Mouse (Mus musculus): ENCODE results near the gene Serpina3i. TPM values are rescaled to one million over a fixed set of nuclear protein-coding genes. Genes with fewer than 3 reads are reported as not detected.

The Serpina3i gene
- polyA plus RNA-seq, 1 experiment from 2014 or later: 0.18 TPM

GRCm38 (mm10) chr12:104305991-104306390 lies 43.1 kb downstream of the Serpina3i start:
- H3K27ac ChIP-seq (replicated peaks): no peak overlapping the region
- H3K9me3 ChIP-seq: 0 out of 2 replicates have a peak, but pooled peaks cover 3% of the 10 kb centered on the region
- no peaks in the 10 kb centered on the region for H3K4me1 ChIP-seq
- H3K4me3 ChIP-seq: no peak overlapping the region
- WGBS: 87% methylated on average over 4 of the region's 4 CpGs
- no peaks in the 10 kb centered on the region for H3K27me3 ChIP-seq
- ATAC-seq (ENCODE audit: low FRiP score, low read depth): no peak
- H3K36me3 ChIP-seq: no peaks in the 10 kb centered on the region
- H3K9ac ChIP-seq (replicated peaks): no peak overlapping the region
- H3K4me2 ChIP-seq (replicated peaks): no peak overlapping the region

GRCm38 (mm10) chr12:104314253-104314652 lies 51.3 kb downstream of the Serpina3i start, which contains the start of gene Serpina3j:
Gene Serpina3j (plus strand): TSS chr12:104314553.
- Histone ChIP-seq H3K4me1 (no peaks in the 10 kb centered on the region), H3K9me3 (0 out of 2 replicates have a peak, but pooled peaks cover 3% of the 10 kb centered on the region), H3K27me3 (no peaks in the 10 kb centered on the region), H3K4me2 (replicated peaks) (no peak within 1 kb of the TSS), H3K27ac (replicated peaks) (no peak within 1 kb of the TSS), H3K9ac (replicated peaks) (no peak within 1 kb of the TSS), H3K4me3 (no peak within 1 kb of the TSS), H3K36me3 (no peaks in the 10 kb centered on the region)
- 88% methylated on average over 1 of the region's 1 CpGs for WGBS
- ATAC-seq (ENCODE audit: low FRiP score, low read depth): no peak

Other genes with a start within 250 kb of the Serpina3i start
- gene Serpina9, start 249.4 kb upstream of the Serpina3i start, polyA plus RNA-seq (2016; fragmentation: Nextera tagmentation; extraction: Ambion mirVana): 0.05 TPM in 1 of 2 replicates, not detected in the other
- gene Serpina12, start 218.7 kb upstream of the Serpina3i start, polyA plus RNA-seq (2016; fragmentation: Nextera tagmentation; extraction: Ambion mirVana): not detected in 2 replicates
- gene Serpina5, start 162.0 kb upstream of the Serpina3i start, polyA plus RNA-seq (2016; fragmentation: Nextera tagmentation; extraction: Ambion mirVana): not detected in 2 replicates
- gene Serpina3a, start 150.4 kb upstream of the Serpina3i start, polyA plus RNA-seq (2016; fragmentation: Nextera tagmentation; extraction: Ambion mirVana): not detected in 2 replicates
- gene Serpina3b, start 135.1 kb upstream of the Serpina3i start, polyA plus RNA-seq (2016; fragmentation: Nextera tagmentation; extraction: Ambion mirVana): not detected in 2 replicates
- gene Serpina3c, start 109.3 kb upstream of the Serpina3i start, polyA plus RNA-seq (2016; fragmentation: Nextera tagmentation; extraction: Ambion mirVana): not detected in 2 replicates
- 0.17 and 0.37 TPM in 2 replicates for gene Serpina3f, start 48.6 kb upstream of the Serpina3i start, polyA plus RNA-seq (2016; fragmentation: Nextera tagmentation; extraction: Ambion mirVana)
- 0.19 and 0.37 TPM in 2 replicates for gene Serpina3g, start 26.9 kb upstream of the Serpina3i start, polyA plus RNA-seq (2016; fragmentation: Nextera tagmentation; extraction: Ambion mirVana)
- not detected in 2 replicates for gene Serpina3j, start 51.4 kb downstream of the Serpina3i start, polyA plus RNA-seq (2016; fragmentation: Nextera tagmentation; extraction: Ambion mirVana)
- not detected in 2 replicates for gene Serpina3k, start 75.4 kb downstream of the Serpina3i start, polyA plus RNA-seq (2016; fragmentation: Nextera tagmentation; extraction: Ambion mirVana)
- gene Serpina3m, start 75.4 kb downstream of the Serpina3i start, polyA plus RNA-seq (2016; fragmentation: Nextera tagmentation; extraction: Ambion mirVana): not detected in 2 replicates
- not detected in 2 replicates for gene Serpina3n, start 143.6 kb downstream of the Serpina3i start, polyA plus RNA-seq (2016; fragmentation: Nextera tagmentation; extraction: Ambion mirVana)
- 0.24 and 0.65 TPM in 2 replicates for gene Gsc, start 210.2 kb downstream of the Serpina3i start, polyA plus RNA-seq (2016; fragmentation: Nextera tagmentation; extraction: Ambion mirVana)

All from midbrain, embryonic 12.5 days (tissue).